15 mouse cellular contexts compared by ENCODE assay signal in the genomic region with DNA sequence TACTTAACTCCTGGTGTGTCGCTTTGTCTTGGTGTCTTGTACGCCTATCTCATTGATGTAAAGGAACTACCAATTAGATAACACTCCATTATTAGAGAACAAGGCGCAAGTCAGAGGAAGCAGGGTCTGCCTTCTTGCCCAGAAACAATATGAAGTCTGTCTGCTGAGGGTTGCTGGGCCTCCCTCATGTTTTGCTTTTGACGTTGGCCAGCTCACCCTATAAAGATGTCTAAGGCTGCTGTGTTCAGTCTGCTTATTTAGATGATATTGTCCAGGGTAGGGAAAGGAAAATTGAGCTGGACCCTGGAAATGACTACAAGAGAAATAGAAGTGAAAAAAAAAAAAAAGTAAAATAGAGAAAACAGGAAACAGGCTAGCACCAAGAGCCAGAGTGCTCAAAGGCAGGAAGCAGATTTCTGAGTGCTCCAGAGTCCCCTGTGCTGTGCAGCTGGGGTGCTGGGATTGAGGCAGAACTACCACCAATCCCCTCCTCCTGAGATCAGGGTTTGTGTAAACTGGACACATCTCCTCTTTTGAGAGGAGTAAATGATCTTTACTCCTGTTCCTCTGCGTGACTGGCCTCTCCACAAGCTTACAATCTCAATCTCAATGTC.
DNase-seq lines count a peak whose midpoint lies in the region; ATAC-seq and TF ChIP-seq lines count a peak whose summit lies in the region.
"Had no signal": no experiment of that assay in that cellular context is flagged by ENCODE, and none has a peak within 500 bp of the region (broad histone marks: within the 10 kb centered on the region; RNA-seq: fewer than 3 reads in every experiment).

No protein-coding gene starts in this region.

- DNase-seq in heart, adult 11 months, result no peak
- DNase-seq in liver, adult 2 months (ENCODE audit: extremely low read depth, low read depth, low spot score), result no peak
- no peak for DNase-seq in ovary, postnatal 10 days (ENCODE audit: low spot score)
- DNase-seq in cerebellum, adult 2 months, result no peak
- DNase-seq: adrenal gland, postnatal 14 days; heart, adult 18-20 months; lung, adult 18-20 months; right cerebral cortex, postnatal 25 days had no signal

- no peak for TF ChIP-seq POLR2A in liver, adult 2 months (IDR thresholded peaks at IDR 0.05; ENCODE audit: extremely low read depth, insufficient read depth, low read length)
- TF ChIP-seq POLR2A in cerebellum, adult 2 months (IDR thresholded peaks at IDR 0.05; ENCODE audit: borderline replicate concordance, insufficient read depth, low read length), result no peak

- H3K4me2 ChIP-seq in heart, embryonic 13.5 days, result no peak overlapping the region
- no peak overlapping the region for H3K4me2 ChIP-seq in liver, embryonic 12.5 days
- no peak overlapping the region for H3K4me2 ChIP-seq in intestine, embryonic 15.5 days (replicated peaks)
- no peak overlapping the region for H3K4me2 ChIP-seq in stomach, embryonic 15.5 days
- H3K4me2 ChIP-seq: embryonic facial prominence, embryonic 12.5 days; limb, embryonic 13.5 days; midbrain, embryonic 11.5 days had no signal

- no peaks in the 10 kb centered on the region; the same call in 1 of the 2 replicates for H3K9me3 ChIP-seq in heart, embryonic 13.5 days
- H3K9me3 ChIP-seq in liver, embryonic 12.5 days (replicated peaks), result no peaks in the 10 kb centered on the region
- no peaks in the 10 kb centered on the region for H3K9me3 ChIP-seq in intestine, embryonic 15.5 days
- H3K9me3 ChIP-seq in stomach, embryonic 15.5 days, result no peaks in the 10 kb centered on the region
- H3K9me3 ChIP-seq: embryonic facial prominence, embryonic 12.5 days; limb, embryonic 13.5 days had no signal

- peaks cover 3% of the 10 kb centered on the region; the same call in 1 of the 2 replicates for H3K4me1 ChIP-seq in heart, embryonic 13.5 days
- peaks cover 2% of the 10 kb centered on the region; the same call in 1 of the 2 replicates for H3K4me1 ChIP-seq in liver, adult 2 months (ENCODE audit: control insufficient read depth, insufficient read depth, low read length)
- H3K4me1 ChIP-seq in liver, embryonic 12.5 days, result no peaks in the 10 kb centered on the region
- H3K4me1 ChIP-seq in intestine, embryonic 15.5 days (replicated peaks), result no peaks in the 10 kb centered on the region
- H3K4me1 ChIP-seq in stomach, embryonic 15.5 days, result no peaks in the 10 kb centered on the region
- no peaks in the 10 kb centered on the region for H3K4me1 ChIP-seq in cerebellum, adult 2 months (ENCODE audit: control insufficient read depth, insufficient read depth, low read length)
- H3K4me1 ChIP-seq: embryonic facial prominence, embryonic 12.5 days had no signal

- WGBS in heart, embryonic 13.5 days, result 47% methylated on average over 5 of the region's 5 CpGs
- 76% methylated on average over 5 of the region's 5 CpGs for WGBS in liver, adult 2 months
- 45% methylated on average over 5 of the region's 5 CpGs for WGBS in liver, embryonic 12.5 days (ENCODE audit: insufficient replicate concordance)
- whole genome bisulfite sequencing in intestine, embryonic 15.5 days, result 37% methylated on average over 5 of the region's 5 CpGs
- 51% methylated on average over 5 of the region's 5 CpGs for WGBS in stomach, embryonic 15.5 days
- whole genome bisulfite sequencing in cerebellum, adult 2 months, result 73% methylated on average over 5 of the region's 5 CpGs

- no peak overlapping the region for H3K4me3 ChIP-seq in heart, embryonic 13.5 days
- no peak overlapping the region for H3K4me3 ChIP-seq in liver, adult 2 months (ENCODE audit: insufficient read depth, low read depth, low read length)
- no peak overlapping the region for H3K4me3 ChIP-seq in liver, embryonic 12.5 days
- no peak overlapping the region for H3K4me3 ChIP-seq in intestine, embryonic 15.5 days (replicated peaks)
- H3K4me3 ChIP-seq in stomach, embryonic 15.5 days (replicated peaks), result no peak overlapping the region
- H3K4me3 ChIP-seq in cerebellum, adult 2 months (replicated peaks; ENCODE audit: insufficient read depth, low read depth, low read length), result no peak overlapping the region
- H3K4me3 ChIP-seq: embryonic facial prominence, embryonic 12.5 days; limb, embryonic 13.5 days had no signal

- H3K9ac ChIP-seq in heart, embryonic 13.5 days, result no peak overlapping the region
- H3K9ac ChIP-seq in liver, adult 2 months (ENCODE audit: low read depth, low read length), result no peak overlapping the region
- H3K9ac ChIP-seq in liver, embryonic 12.5 days, result no peak overlapping the region
- no peak overlapping the region for H3K9ac ChIP-seq in intestine, embryonic 15.5 days
- no peak overlapping the region for H3K9ac ChIP-seq in stomach, embryonic 15.5 days
- H3K9ac ChIP-seq: embryonic facial prominence, embryonic 12.5 days; limb, embryonic 13.5 days had no signal

- TF ChIP-seq CTCF in liver, adult 2 months (IDR thresholded peaks at IDR 0.05; ENCODE audit: low read depth, low read length), result no peak
- no peak for TF ChIP-seq CTCF in cerebellum, adult 2 months (IDR thresholded peaks at IDR 0.05; ENCODE audit: borderline replicate concordance, insufficient read depth, low read depth, low read length)

- H3K36me3 ChIP-seq in heart, embryonic 13.5 days, result no peaks in the 10 kb centered on the region
- no peaks in the 10 kb centered on the region for H3K36me3 ChIP-seq in liver, adult 2 months (ENCODE audit: control insufficient read depth, insufficient read depth, low read length)
- no peaks in the 10 kb centered on the region for H3K36me3 ChIP-seq in liver, embryonic 12.5 days
- H3K36me3 ChIP-seq in intestine, embryonic 15.5 days, result no peaks in the 10 kb centered on the region
- no peaks in the 10 kb centered on the region for H3K36me3 ChIP-seq in stomach, embryonic 15.5 days
- H3K36me3 ChIP-seq: embryonic facial prominence, embryonic 12.5 days; limb, embryonic 13.5 days had no signal

- ATAC-seq in heart, embryonic 13.5 days (ENCODE audit: extremely low read depth, insufficient number of reproducible peaks, low FRiP score, low TSS enrichment), result no peak
- ATAC-seq in liver, embryonic 12.5 days, result no peak
- ATAC-seq in intestine, embryonic 15.5 days, result peak; percentile 58; the same call in 1 of the 2 replicates
- ATAC-seq in stomach, embryonic 15.5 days (ENCODE audit: insufficient read depth, low FRiP score, low read depth), result no peak

- no peaks in the 10 kb centered on the region for H3K79me2 ChIP-seq in liver, adult 2 months (ENCODE audit: control insufficient read depth, insufficient read depth, low read length)

- H3K27ac ChIP-seq in heart, embryonic 13.5 days (replicated peaks), result peak overlapping the region; percentile 71
- 0 out of 2 replicates have a peak overlapping the region, but pooled peaks have one; percentile 21 for H3K27ac ChIP-seq in liver, adult 2 months (replicated peaks; ENCODE audit: insufficient read depth, low read depth, low read length)
- no peak overlapping the region for H3K27ac ChIP-seq in liver, embryonic 12.5 days
- 0 out of 2 replicates have a peak overlapping the region, but pooled peaks have one; percentile 48 for H3K27ac ChIP-seq in intestine, embryonic 15.5 days
- 0 out of 2 replicates have a peak overlapping the region, but pooled peaks have one; percentile 9 for H3K27ac ChIP-seq in stomach, embryonic 15.5 days
- no peak overlapping the region for H3K27ac ChIP-seq in cerebellum, adult 2 months (ENCODE audit: insufficient read depth, low read length)
- H3K27ac ChIP-seq: embryonic facial prominence, embryonic 12.5 days; limb, embryonic 13.5 days had no signal

- H3K27me3 ChIP-seq in heart, embryonic 13.5 days (replicated peaks), result no peaks in the 10 kb centered on the region
- no peaks in the 10 kb centered on the region for H3K27me3 ChIP-seq in liver, adult 2 months (ENCODE audit: control insufficient read depth, insufficient read depth, low read length)
- H3K27me3 ChIP-seq in liver, embryonic 12.5 days (replicated peaks), result no peaks in the 10 kb centered on the region
- H3K27me3 ChIP-seq in intestine, embryonic 15.5 days (replicated peaks), result no peaks in the 10 kb centered on the region
- no peaks in the 10 kb centered on the region for H3K27me3 ChIP-seq in stomach, embryonic 15.5 days (replicated peaks)
- no peaks in the 10 kb centered on the region for H3K27me3 ChIP-seq in cerebellum, adult 2 months (ENCODE audit: control insufficient read depth, insufficient read depth, low read length)
- H3K27me3 ChIP-seq: embryonic facial prominence, embryonic 12.5 days; limb, embryonic 13.5 days had no signal

Comparison
In these comparisons a context has a peak if more than half of its experiments do, and no peak if none do; other contexts are left out.
1. H3K27ac ChIP-seq: peak in heart, embryonic 13.5 days (single experiment), liver, adult 2 months (single experiment), intestine, embryonic 15.5 days (single experiment) and stomach, embryonic 15.5 days (single experiment); none in liver, embryonic 12.5 days (single experiment) and cerebellum, adult 2 months (single experiment).